ENCODE assay signal across 8 mouse cellular contexts in the genomic region with DNA sequence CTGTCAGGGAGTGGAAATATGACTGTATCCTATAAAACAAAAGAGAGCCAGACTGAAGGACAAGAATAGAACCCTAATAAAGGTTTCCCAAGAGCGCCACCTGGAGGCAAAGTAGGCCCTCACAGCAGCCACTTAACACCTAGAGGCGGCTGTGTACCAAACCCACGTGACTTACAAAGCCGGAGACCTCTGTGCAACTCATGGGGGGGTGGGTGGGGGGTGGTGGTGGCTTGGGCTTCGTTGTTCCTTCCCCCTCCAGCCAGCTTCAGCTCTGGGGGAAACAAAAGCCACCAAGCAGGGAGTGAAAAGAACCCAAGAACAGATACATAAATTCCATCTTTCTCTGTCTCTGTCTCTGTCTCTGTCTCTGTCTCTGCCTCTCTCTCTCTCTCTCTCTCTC. TPM values are rescaled to one million over a fixed set of nuclear protein-coding genes. Genes with fewer than 3 reads are reported as not detected.
DNase-seq lines count a peak whose midpoint lies in the region; ATAC-seq lines count a peak whose summit lies in the region.

No protein-coding gene starts in this region.

- WGBS in liver, embryonic 16.5 days (ENCODE audit: insufficient replicate concordance) = 0% methylated on average over 5 of the region's 5 CpGs

- no peaks in the 10 kb centered on the region for H3K27me3 ChIP-seq in liver, embryonic 16.5 days (ENCODE audit: control insufficient read depth, insufficient read depth, low read depth, low read length)

- peak; percentile 70 for ATAC-seq in common myeloid progenitor, adult 5-6 weeks (replicated peaks; ENCODE audit: low read depth, poor library complexity, severe bottlenecking)
- peak; percentile 68; the same call in 1 of the 2 replicates for ATAC-seq in liver, embryonic 16.5 days (ENCODE audit: low read depth)

- no peaks in the 10 kb centered on the region; the same call in 1 of the 2 replicates for H3K4me1 ChIP-seq in liver, embryonic 16.5 days (ENCODE audit: control insufficient read depth, low read depth, low read length)

- no peaks in the 10 kb centered on the region for H3K9me3 ChIP-seq in liver, embryonic 16.5 days (replicated peaks; ENCODE audit: control insufficient read depth, low read length)

- no peak overlapping the region for H3K4me3 ChIP-seq in liver, embryonic 16.5 days (ENCODE audit: low read depth, low read length)

- peak overlapping the region; percentile 35 for H3K4me2 ChIP-seq in liver, embryonic 16.5 days (ENCODE audit: low read depth, low read length)

- H3K9ac ChIP-seq in liver, embryonic 16.5 days (ENCODE audit: low read depth, low read length) = no peak overlapping the region

- no peaks in the 10 kb centered on the region for H3K36me3 ChIP-seq in liver, embryonic 16.5 days (ENCODE audit: control insufficient read depth, insufficient read depth)

- no peak overlapping the region for H3K27ac ChIP-seq in liver, embryonic 16.5 days (ENCODE audit: low read length)

- peak; percentile 85 for DNase-seq in CD4-positive, CD25-positive, alpha-beta regulatory T cell, adult 2 months (ENCODE audit: low read depth, low spot score)
- DNase-seq in T-cell, adult 2 months (ENCODE audit: low spot score) = peak; percentile 73
- DNase-seq in heart, adult 18-20 months = peak; percentile 90 to 95
- DNase-seq in kidney, adult 9 months = peak; percentile 94
- peak; percentile 87 for DNase-seq in retina, postnatal 1 day
- peak; percentile 45 for DNase-seq in urinary bladder, adult 2 months (ENCODE audit: low spot score)

RNA-seq across cellular contexts. Expression of a gene that starts 6.6 kb away (rescaled TPM):
- not detected in 2 replicates for total RNA-seq in common myeloid progenitor, adult 5-6 weeks (2017)
- total RNA-seq in heart, adult 18-20 months (2021) = not detected
- polyA plus RNA-seq in liver, embryonic 16.5 days (2015; fragmentation: Nextera tagmentation; extraction: Ambion mirVana) = 0.25 and 0.94 TPM in 2 replicates
- polyA plus RNA-seq in urinary bladder, adult 2 months (2012; rRNA removed) = 3.6 and 3.7 TPM in 2 replicates

RNA-seq across cellular contexts. Expression of a gene that starts 12.5 kb away (rescaled TPM):
- 138 and 260 TPM in 2 replicates for total RNA-seq in common myeloid progenitor, adult 5-6 weeks (2017)
- 10 to 100 TPM; 43.1 to 47.5 TPM for total RNA-seq in heart, adult 18-20 months (2021)
- polyA plus RNA-seq in liver, embryonic 16.5 days (2015; fragmentation: Nextera tagmentation; extraction: Ambion mirVana) = 62.3 and 68.2 TPM in 2 replicates
- polyA plus RNA-seq in urinary bladder, adult 2 months (2012; rRNA removed) = 55.1 and 75.5 TPM in 2 replicates

RNA-seq across cellular contexts. Expression of a gene that starts 17.2 kb away (rescaled TPM):
- 0.23 TPM in 1 of 2 replicates, not detected in the other for total RNA-seq in common myeloid progenitor, adult 5-6 weeks (2017)
- total RNA-seq in heart, adult 18-20 months (2021) = 10 to 100 TPM in 1 of 2 experiments, 1 to 10 TPM in 1; 9.4 to 11.3 TPM
- polyA plus RNA-seq in liver, embryonic 16.5 days (2015; fragmentation: Nextera tagmentation; extraction: Ambion mirVana) = 3.1 and 4.9 TPM in 2 replicates
- 5.3 and 6.7 TPM in 2 replicates for polyA plus RNA-seq in urinary bladder, adult 2 months (2012; rRNA removed)
